ENCODE assay signal across 15 mouse cellular contexts in the genomic region with DNA sequence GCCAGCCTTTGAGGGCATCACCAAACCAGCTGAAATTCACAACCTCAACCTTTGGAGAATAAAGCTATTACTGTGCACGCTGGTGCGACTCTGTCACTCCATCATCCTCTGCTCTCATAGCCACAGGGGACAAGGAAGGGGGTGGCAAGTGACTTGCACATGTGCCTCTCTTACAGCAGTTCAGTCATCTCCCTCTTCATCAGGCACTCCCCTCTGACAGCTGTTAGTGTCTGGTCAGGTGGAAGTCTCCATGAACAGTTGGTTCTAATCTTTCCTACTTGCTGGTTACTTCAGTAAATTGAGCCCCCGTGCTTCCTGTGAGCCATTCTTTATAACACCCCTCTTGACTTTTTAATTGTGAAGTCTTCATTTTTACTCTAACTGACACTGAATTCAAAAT.
"Had no signal": no experiment of that assay in that cellular context is flagged by ENCODE, and none has a peak within 500 bp of the region (broad histone marks: within the 10 kb centered on the region; RNA-seq: fewer than 3 reads in every experiment).

No protein-coding gene starts in this region.

- H3K27me3 ChIP-seq: neural tube, embryonic 13.5 days; neural tube, embryonic 15.5 days; stomach, embryonic 15.5 days had no signal

- H3K4me2 ChIP-seq: neural tube, embryonic 13.5 days; neural tube, embryonic 15.5 days; stomach, embryonic 15.5 days had no signal

- H3K9me3 ChIP-seq: neural tube, embryonic 13.5 days; neural tube, embryonic 15.5 days; stomach, embryonic 15.5 days had no signal

- H3K36me3 ChIP-seq: neural tube, embryonic 13.5 days; neural tube, embryonic 15.5 days; stomach, embryonic 15.5 days had no signal

- H3K4me3 ChIP-seq: neural tube, embryonic 13.5 days; neural tube, embryonic 15.5 days; stomach, embryonic 15.5 days had no signal

- DNase-seq: retina, postnatal 1 day; right cerebral cortex, adult 18-20 months; right cerebral cortex, postnatal 14 days; right cerebral cortex, postnatal 25 days; right cerebral cortex, postnatal 4 days; spleen, adult 18-20 months; thymus, adult 18-20 months; thymus, adult 2 months; thymus, postnatal 14 days; thymus, postnatal 25 days; thymus, postnatal 36 days; thymus, postnatal 4 days had no signal

- H3K4me1 ChIP-seq: neural tube, embryonic 13.5 days; neural tube, embryonic 15.5 days; stomach, embryonic 15.5 days had no signal
